Mouse (Mus musculus): ENCODE results near the gene Tril. TPM values are rescaled to one million over a fixed set of nuclear protein-coding genes. Genes with fewer than 3 reads are reported as not detected.

The Tril gene
- 10.2 and 12.3 TPM in 2 replicates for polyA plus RNA-seq (2015; fragmentation: Nextera tagmentation; extraction: Ambion mirVana)

GRCm38 (mm10) chr6:53820486-53820985 lies at the start of gene Tril:
Tril (minus strand) TSS chr6:53820830.
- peak within 1 kb of the TSS; percentile 79 for H3K4me2 ChIP-seq (replicated peaks)
- H3K4me1 ChIP-seq (replicated peaks), result peaks cover 42% of the 10 kb centered on the region
- peak; percentile 57 for ATAC-seq
- under 1% methylated on average over 43 of the region's 43 CpGs for WGBS
- H3K27me3 ChIP-seq, result peaks cover 78% of the 10 kb centered on the region
- H3K9ac ChIP-seq (replicated peaks), result peak within 1 kb of the TSS; percentile 65
- no peaks in the 10 kb centered on the region for H3K36me3 ChIP-seq
- peak within 1 kb of the TSS; percentile 49 for H3K4me3 ChIP-seq (replicated peaks)
- peak within 1 kb of the TSS; percentile 37 for H3K27ac ChIP-seq
- H3K9me3 ChIP-seq, result no peaks in the 10 kb centered on the region

DNA sequence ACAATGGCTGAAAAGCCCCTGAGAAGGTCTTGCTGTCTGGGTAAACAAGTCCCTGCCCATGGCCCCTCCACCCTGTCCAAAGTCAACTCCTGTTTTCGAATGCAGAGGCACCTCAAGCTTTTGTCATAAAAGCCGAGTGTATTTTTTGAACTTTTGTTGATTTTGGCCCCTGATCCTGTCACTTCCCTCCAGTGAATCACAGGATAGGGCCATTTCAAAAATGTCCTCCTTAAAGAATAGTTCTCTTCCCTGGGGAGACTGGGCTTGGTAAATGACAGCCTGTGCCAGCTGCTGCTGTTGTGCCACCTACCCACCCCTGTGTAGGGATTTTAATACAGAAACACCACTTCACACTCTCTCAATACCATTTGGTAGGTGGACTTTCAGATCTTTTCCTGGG lies 42.4 kb upstream of the Tril start:
- Histone ChIP-seq H3K27ac (no peak overlapping the region), H3K9ac (replicated peaks) (no peak overlapping the region), H3K4me2 (replicated peaks) (no peak overlapping the region), H3K27me3 (no peaks in the 10 kb centered on the region), H3K36me3 (no peaks in the 10 kb centered on the region), H3K4me1 (replicated peaks) (no peaks in the 10 kb centered on the region), H3K9me3 (no peaks in the 10 kb centered on the region), H3K4me3 (replicated peaks) (no peak overlapping the region)
- 69% methylated on average over 2 of the region's 2 CpGs for WGBS
- no peak for ATAC-seq

- no peak for ATAC-seq
- WGBS, result 29% methylated on average over 1 of the region's 1 CpGs
Measured at GRCm38 (mm10) chr6:53859106-53859505, 38.5 kb upstream of the Tril start.

DNA sequence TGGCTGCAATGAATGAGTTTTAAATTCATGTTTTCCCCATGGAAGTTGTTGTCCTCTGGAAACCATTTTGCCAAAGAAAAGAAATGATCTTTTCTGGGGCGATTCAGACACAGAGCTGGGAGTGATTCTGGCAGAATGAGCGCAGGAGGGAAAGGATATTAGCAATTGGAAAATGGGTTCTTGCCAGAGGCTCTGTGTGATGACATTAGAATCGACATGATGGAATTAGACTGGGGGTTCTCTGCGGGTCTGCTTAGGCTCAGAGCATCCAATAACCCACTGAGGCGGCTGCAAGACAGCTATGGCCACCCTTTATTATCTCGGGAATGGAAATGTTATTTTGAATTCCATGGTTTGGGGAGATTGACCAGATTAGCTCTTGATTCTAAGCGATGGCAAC lies 37.2 kb upstream of the Tril start:
- Histone ChIP-seq H3K27ac (no peak overlapping the region), H3K4me2 (replicated peaks) (no peak overlapping the region), H3K9ac (replicated peaks) (no peak overlapping the region), H3K9me3 (no peaks in the 10 kb centered on the region), H3K36me3 (no peaks in the 10 kb centered on the region), H3K4me3 (replicated peaks) (no peak overlapping the region), H3K27me3 (no peaks in the 10 kb centered on the region), H3K4me1 (replicated peaks) (0 out of 2 replicates have a peak, but pooled peaks cover 4% of the 10 kb centered on the region)
- no peak for ATAC-seq
- WGBS, result 71% methylated on average over 7 of the region's 7 CpGs

More at GRCm38 (mm10) chr6:53859106-53859505, 38.5 kb upstream of the Tril start:
- Histone ChIP-seq H3K9ac (replicated peaks) (no peak overlapping the region), H3K4me2 (replicated peaks) (no peak overlapping the region), H3K36me3 (no peaks in the 10 kb centered on the region), H3K4me1 (replicated peaks) (0 out of 2 replicates have a peak, but pooled peaks cover 4% of the 10 kb centered on the region), H3K27me3 (no peaks in the 10 kb centered on the region), H3K27ac (no peak overlapping the region), H3K9me3 (no peaks in the 10 kb centered on the region), H3K4me3 (replicated peaks) (no peak overlapping the region)

GRCm38 (mm10) chr6:53856775-53857174 lies 36.1 kb upstream of the Tril start:
- 74% methylated on average over 2 of the region's 2 CpGs for WGBS
- no peak overlapping the region for H3K27ac ChIP-seq
- H3K9ac ChIP-seq (replicated peaks), result no peak overlapping the region
- no peaks in the 10 kb centered on the region for H3K9me3 ChIP-seq
- H3K4me3 ChIP-seq (replicated peaks), result no peak overlapping the region
- H3K4me1 ChIP-seq (replicated peaks), result 0 out of 2 replicates have a peak, but pooled peaks cover 4% of the 10 kb centered on the region
- no peak for ATAC-seq
- H3K4me2 ChIP-seq (replicated peaks), result no peak overlapping the region
- H3K27me3 ChIP-seq, result no peaks in the 10 kb centered on the region
- no peaks in the 10 kb centered on the region for H3K36me3 ChIP-seq

- 0 out of 2 replicates have a peak, but pooled peaks have one; percentile 45 for ATAC-seq
- Histone ChIP-seq H3K27ac (0 out of 2 replicates have a peak overlapping the region, but pooled peaks have one; percentile 16), H3K9ac (replicated peaks) (no peak overlapping the region), H3K9me3 (no peaks in the 10 kb centered on the region), H3K36me3 (no peaks in the 10 kb centered on the region), H3K4me1 (replicated peaks) (0 out of 2 replicates have a peak, but pooled peaks cover 4% of the 10 kb centered on the region), H3K4me3 (replicated peaks) (no peak overlapping the region), H3K4me2 (replicated peaks) (no peak overlapping the region), H3K27me3 (no peaks in the 10 kb centered on the region)
- whole genome bisulfite sequencing, result 78% methylated on average over 12 of the region's 12 CpGs
Measured at GRCm38 (mm10) chr6:53854971-53855856, 34.6 kb upstream of the Tril start.

DNA sequence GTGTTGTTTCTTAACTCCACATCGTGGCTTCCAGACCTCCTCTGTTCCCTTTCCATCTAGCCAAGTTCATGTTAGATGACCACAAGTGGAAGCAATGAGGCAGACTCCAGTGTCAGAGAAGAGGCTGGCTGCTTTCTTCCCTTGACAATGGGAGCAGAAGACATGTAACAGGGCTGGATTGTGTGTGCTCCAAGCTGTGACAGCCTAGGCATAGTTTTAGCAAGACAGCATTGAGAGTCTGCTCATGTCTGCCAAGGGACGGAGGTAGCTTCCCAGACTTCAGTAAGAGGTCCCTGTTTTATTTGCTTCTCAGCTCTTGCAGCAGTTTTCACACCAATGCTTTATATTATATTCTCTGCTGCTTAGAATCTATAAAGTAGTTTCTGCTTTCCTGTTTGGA lies 33.6 kb upstream of the Tril start:
- no peak overlapping the region for H3K27ac ChIP-seq
- no peak overlapping the region for H3K4me3 ChIP-seq (replicated peaks)
- H3K4me2 ChIP-seq (replicated peaks), result no peak overlapping the region
- no peaks in the 10 kb centered on the region for H3K27me3 ChIP-seq
- 78% methylated on average over 2 of the region's 2 CpGs for WGBS
- no peak overlapping the region for H3K9ac ChIP-seq (replicated peaks)
- no peaks in the 10 kb centered on the region for H3K9me3 ChIP-seq
- H3K36me3 ChIP-seq, result no peaks in the 10 kb centered on the region
- ATAC-seq, result no peak
- H3K4me1 ChIP-seq (replicated peaks), result 0 out of 2 replicates have a peak, but pooled peaks cover 4% of the 10 kb centered on the region

- 94% methylated on average over 3 of the region's 3 CpGs for WGBS
- Histone ChIP-seq H3K27ac (no peak overlapping the region), H3K4me3 (replicated peaks) (no peak overlapping the region), H3K9me3 (no peaks in the 10 kb centered on the region), H3K4me2 (replicated peaks) (no peak overlapping the region), H3K4me1 (replicated peaks) (0 out of 2 replicates have a peak, but pooled peaks cover 4% of the 10 kb centered on the region), H3K36me3 (no peaks in the 10 kb centered on the region), H3K27me3 (no peaks in the 10 kb centered on the region), H3K9ac (replicated peaks) (no peak overlapping the region)
- ATAC-seq, result no peak
Measured at GRCm38 (mm10) chr6:53853546-53853945, 32.9 kb upstream of the Tril start.

- Histone ChIP-seq H3K36me3 (no peaks in the 10 kb centered on the region), H3K9me3 (no peaks in the 10 kb centered on the region), H3K9ac (replicated peaks) (no peak overlapping the region), H3K27ac (no peak overlapping the region), H3K4me2 (replicated peaks) (no peak overlapping the region), H3K4me1 (replicated peaks) (no peaks in the 10 kb centered on the region), H3K4me3 (replicated peaks) (no peak overlapping the region), H3K27me3 (no peaks in the 10 kb centered on the region)
- 95% methylated on average over 17 of the region's 17 CpGs for WGBS
- no peak for ATAC-seq
Measured at GRCm38 (mm10) chr6:53844626-53845025, 24.0 kb upstream of the Tril start.

DNA sequence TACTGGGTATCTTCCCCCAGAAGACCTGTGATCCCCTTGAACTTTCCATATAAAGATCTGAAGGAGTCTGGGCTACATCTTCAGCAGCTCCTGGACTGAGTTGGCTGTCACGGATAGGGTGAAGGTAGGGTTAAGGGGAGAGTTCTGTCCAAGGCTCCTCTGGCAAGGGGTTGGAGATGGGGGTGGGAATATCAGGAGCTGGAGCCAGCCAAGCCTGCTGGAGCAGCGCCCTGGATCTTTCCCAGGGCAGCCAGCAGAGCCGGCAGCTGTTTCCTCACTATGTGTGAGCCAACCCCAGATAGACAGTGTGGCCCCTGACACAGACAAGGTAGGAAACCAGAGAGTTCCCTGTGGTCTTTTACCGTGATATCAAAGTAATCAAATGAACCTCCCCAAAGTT lies 4.6 kb upstream of the Tril start:
- Histone ChIP-seq H3K4me2 (replicated peaks) (no peak overlapping the region), H3K9ac (replicated peaks) (no peak overlapping the region), H3K27ac (no peak overlapping the region), H3K9me3 (no peaks in the 10 kb centered on the region), H3K36me3 (no peaks in the 10 kb centered on the region), H3K4me3 (replicated peaks) (no peak overlapping the region), H3K27me3 (peaks cover 35% of the 10 kb centered on the region), H3K4me1 (replicated peaks) (peaks cover 15% of the 10 kb centered on the region)
- no peak for ATAC-seq
- WGBS, result 79% methylated on average over 4 of the region's 4 CpGs

- Histone ChIP-seq H3K27me3 (peaks cover 74% of the 10 kb centered on the region), H3K4me3 (replicated peaks) (peak overlapping the region; percentile 49), H3K4me2 (replicated peaks) (peak overlapping the region; percentile 79), H3K27ac (peak overlapping the region; percentile 37), H3K9me3 (no peaks in the 10 kb centered on the region), H3K9ac (replicated peaks) (peak overlapping the region; percentile 65), H3K4me1 (replicated peaks) (peaks cover 42% of the 10 kb centered on the region), H3K36me3 (no peaks in the 10 kb centered on the region)
- WGBS, result 1% methylated on average over 18 of the region's 18 CpGs
- ATAC-seq, result no peak
Measured at GRCm38 (mm10) chr6:53821041-53821501, 441 bp upstream of the Tril start.

All from midbrain, embryonic 13.5 days (tissue).